Mouse (Mus musculus) cerebellum, postnatal 25 days (tissue): ENCODE results near the gene Prm1.

Source experiments
- DNase-seq, 2 experiments: peaks; one replicate each; pipeline ENCODE4 v3.0.0; 2021; ENCODE audit warnings: mixed read lengths in 2 of 2

The Prm1 gene

DNA sequence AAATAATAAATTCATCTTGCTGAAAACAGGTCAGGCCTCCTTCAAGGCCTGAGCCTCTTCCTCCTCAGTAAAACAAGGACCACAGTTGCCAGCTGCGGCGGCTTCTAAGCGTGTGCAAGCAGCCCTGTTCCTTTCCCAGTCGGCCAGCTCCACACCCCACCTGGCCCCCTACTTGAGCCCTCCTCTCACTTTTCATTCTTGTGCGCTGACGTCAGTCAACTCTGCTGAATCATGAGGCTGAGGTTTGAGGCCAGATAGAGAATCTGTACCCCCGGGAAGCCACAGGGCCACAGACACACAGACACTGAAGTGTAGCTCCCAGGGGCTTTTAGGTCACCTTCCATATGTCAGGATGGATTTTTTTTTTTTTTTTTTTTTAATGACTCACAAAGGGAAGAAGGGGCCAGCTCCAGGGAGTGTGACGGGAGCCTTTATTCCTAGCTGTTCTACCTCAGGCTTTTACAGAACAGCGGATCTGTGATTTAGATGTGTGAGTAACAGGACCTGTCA, 23.7 kb downstream of the Prm1 start:
- DNase-seq: no peak

GRCm38 (mm10) chr16:10780631-10781120, 25.0 kb downstream of the Prm1 start:
- DNase-seq: no peak

- DNase-seq: no peak
Measured at GRCm38 (mm10) chr16:10777579-10778160, 28.0 kb downstream of the Prm1 start.

GRCm38 (mm10) chr16:10776322-10776721, 29.3 kb downstream of the Prm1 start:
- no peak for DNase-seq

- no peak for DNase-seq
Measured at GRCm38 (mm10) chr16:10774726-10775125, 30.9 kb downstream of the Prm1 start.

GRCm38 (mm10) chr16:10773543-10773942, 32.1 kb downstream of the Prm1 start:
- DNase-seq: no peak

DNA sequence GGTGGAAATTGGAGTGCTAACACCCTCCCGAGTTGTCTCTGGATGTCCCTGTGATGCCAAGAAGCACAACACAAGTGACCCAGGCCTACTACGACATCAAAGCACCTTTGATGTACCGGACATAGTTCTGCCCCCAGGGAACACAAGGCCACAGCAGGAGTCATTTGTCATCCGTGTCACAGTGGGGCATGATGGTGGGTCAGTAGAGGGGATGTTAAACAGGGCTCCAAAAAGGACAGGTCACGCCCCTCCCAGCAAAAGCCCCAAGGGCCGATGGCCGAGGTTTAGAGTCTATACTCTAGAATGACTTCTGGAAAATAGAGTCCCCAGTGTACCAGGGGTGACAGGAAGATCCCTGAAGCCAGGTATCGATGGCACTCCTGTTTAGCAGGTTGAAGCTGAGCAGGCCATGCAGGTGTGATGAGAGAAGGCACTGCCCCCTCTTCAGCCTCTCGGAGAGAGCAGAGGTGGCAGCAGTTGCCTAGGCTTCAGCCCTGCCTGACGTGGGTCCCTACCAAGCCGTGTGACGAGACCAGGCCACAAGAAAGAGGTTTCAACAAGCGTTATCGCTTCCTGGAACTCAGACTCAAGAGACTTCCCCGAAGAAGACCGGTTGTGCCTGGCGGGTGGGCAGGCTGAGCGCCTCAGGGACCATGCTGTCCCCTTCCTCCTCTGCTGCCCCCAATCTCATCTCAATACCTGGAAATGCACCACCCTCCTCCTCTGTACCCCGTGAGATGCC, 33.7 kb downstream of the Prm1 start:
- no peak for DNase-seq

GRCm38 (mm10) chr16:10770531-10771325, 34.9 kb downstream of the Prm1 start:
- no peak for DNase-seq

- no peak for DNase-seq
Measured at GRCm38 (mm10) chr16:10769661-10770060, 36.0 kb downstream of the Prm1 start.

- no peak for DNase-seq
Measured at GRCm38 (mm10) chr16:10768821-10769220, 36.8 kb downstream of the Prm1 start.

GRCm38 (mm10) chr16:10767158-10767557, 38.5 kb downstream of the Prm1 start:
- peak; percentile 59 to 82 for DNase-seq

DNA sequence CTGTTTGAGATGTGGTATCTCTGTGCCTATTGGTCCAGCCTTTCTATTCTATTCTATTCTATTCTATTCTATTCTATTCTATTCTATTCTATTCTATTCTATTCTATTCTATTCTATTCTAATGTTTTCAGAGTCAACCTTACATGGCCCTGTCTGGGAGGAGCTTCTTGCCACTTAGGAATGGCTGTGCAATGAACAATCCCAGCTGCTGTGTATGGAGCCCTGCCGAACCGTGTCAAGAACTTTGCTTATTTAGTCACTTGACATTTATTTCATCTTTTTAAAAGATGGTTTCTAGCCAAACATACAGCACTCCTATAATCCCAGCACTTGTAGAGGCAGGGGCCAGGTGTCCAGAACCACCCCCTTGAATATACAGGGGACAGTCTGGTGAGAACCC, 41.3 kb downstream of the Prm1 start:
- DNase-seq: no peak

DNA sequence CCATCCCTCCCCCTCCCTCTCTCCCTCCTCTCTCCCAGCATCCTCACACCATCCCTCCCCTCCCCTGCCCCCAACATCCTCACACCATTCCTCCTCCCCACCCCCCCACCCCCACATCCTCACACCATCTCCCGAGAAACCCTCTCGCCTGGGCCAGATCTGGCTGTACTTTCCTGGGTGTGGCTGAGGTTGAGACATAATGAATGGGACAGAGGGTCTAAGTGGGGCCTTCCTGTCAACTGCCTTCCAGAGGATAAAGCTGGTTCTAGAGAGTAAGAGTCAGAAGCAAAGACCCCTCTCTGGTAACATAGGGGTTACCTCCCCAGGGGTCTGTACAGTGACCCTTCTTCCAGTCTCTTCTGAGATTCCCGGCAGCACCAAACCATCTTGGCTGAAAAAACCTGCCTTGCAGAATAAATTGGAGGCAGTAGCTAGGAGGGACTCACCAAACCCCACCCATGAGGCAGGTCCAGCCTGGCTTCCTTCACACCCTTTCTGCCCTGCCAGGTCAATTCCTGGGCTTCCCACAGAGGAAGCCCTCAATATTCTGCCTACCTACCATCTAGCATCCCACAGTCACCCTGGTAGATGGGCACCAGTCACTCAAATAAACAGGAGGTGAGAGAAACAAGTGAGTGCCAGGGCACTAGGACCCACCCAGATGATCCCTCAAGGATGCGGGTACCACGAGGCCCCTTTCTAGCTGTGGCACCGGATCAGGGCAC, 41.9 kb downstream of the Prm1 start:
- DNase-seq: no peak

DNA sequence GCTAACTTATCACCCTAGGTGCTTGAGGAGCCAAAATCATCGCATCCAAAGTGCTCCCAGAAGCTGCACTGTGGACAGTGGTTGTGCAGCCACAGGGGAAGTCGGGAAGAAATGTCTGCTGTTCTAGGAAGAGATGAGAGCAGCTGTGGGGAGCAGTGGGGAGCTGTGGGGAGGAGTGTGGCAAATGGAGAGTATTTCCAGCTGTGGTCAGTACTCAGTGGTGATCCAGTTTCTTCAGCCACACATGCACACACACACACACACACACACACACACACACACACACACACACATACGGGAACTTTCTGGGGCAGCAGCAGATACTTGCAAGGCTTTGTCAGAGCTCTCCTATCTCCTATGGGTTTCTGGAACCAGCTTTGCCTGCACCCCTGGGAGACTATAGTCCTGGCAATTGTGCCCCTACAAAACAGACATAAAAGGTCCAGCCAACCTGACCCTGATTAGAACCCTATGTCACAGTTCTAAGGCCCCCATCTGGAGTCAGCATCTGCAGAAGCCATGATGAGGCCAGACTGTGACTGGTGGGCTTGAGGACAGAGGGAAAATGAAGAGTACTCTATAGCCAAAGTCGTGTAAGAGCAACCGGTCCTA, 43.0 kb downstream of the Prm1 start:
- DNase-seq: no peak

DNA sequence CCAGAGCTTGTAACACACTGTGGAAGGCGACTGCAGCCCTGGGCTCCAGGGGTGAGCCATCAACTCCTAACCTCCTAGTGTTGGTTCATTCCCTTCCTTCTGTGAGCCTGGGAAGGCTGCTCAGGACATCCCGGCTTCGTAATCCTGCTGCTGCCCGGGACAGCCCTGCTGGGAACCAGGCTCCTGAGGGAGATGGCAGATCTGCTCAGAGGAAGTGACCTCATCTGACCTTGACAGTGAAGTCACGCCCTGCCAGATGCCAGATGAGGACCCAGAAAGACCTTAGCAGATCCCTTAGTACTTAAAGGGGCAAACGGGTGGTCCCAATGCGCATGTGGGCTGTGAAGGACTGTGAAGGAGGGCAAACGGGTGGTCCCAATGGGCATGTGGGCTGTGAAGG, 44.5 kb downstream of the Prm1 start:
- no peak for DNase-seq

DNA sequence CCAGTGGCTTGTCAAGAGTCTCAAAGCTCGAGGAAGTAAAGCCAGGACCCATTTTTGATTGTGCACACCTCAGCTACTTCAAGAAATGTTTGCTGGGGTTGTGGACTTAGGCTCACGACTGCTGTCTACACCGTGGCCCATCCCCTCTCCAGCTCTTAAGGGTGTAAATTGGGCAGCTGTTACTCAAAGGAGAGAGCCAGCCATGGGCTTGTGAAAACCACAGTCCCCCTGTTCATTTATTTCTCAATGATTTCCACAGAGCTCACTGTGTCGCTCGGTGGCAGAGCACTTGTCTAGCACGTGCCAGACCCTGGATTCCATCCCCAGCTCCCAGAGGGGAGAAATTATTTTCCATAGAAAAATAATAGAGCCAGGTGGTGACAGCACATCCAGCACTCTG, 49.5 kb downstream of the Prm1 start:
- no peak for DNase-seq

DNA sequence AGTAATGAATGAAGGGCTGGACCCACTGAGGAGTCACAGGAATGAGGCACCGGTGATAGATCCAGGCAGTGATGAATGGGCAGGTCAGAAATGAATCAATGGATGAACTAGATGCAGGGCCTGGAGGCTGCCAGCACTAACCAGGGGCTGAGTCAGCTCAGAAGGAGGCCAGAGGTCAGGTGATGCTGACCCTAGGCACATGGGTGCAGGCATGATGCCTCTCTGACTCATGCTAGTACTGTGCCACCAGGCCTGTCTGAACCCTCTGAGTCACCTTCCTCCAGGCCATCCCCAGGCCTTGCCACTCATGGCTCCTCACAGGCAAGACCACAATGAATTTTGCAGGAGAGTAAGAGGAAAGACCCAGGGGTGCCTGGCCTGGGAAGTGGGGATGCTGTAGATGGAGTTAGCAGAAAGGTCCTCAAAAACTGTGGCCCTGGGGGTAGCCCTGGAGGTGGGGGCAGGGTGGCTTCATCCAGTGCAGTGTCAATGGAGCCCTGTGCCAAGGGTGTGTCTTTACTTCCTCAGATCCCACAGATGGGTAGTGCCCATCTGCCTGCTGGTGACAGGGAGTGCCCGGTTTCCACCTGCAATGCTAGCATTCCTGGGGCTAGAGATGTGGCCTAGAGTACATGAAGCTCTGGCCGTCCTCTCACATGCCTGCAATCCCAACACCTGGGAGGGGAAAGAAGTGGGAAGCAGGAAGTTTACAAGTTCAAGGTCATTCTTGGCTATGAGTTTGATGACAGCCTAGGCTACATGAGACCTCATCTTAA, 50.9 kb downstream of the Prm1 start:
- no peak for DNase-seq

GRCm38 (mm10) chr16:10749824-10750223, 55.8 kb downstream of the Prm1 start:
- DNase-seq: peak; percentile 86 to 92

GRCm38 (mm10) chr16:10749226-10749625, 56.4 kb downstream of the Prm1 start:
- DNase-seq: no peak
